ENCODE assay signal across 20 mouse cellular contexts in genomic region chr12:100445271-100445670, GRCm38 (mm10).
A peak's percentile ranks its signal among the peaks of the same experiment; 100 is the strongest.
DNase-seq lines count a peak whose midpoint lies in the region; ATAC-seq and TF ChIP-seq lines count a peak whose summit lies in the region.
"Had no signal": no experiment of that assay in that cellular context is flagged by ENCODE, and none has a peak within 500 bp of the region (broad histone marks: within the 10 kb centered on the region; RNA-seq: fewer than 3 reads in every experiment).

No protein-coding gene starts in this region.

- peak; percentile 74 for ATAC-seq in monocyte, adult 5-6 weeks (replicated peaks; ENCODE audit: insufficient number of reproducible peaks, low FRiP score, low TSS enrichment, poor library complexity, severe bottlenecking)
- ATAC-seq: midbrain, embryonic 15.5 days had no signal

- in situ Hi-C loops in CH12.LX (cut with MboI; ENCODE audit: low pct_ligation_motif_present, low pct_unique_long_range_greater_than_20kb, low sequenced_read_pairs): no loop called here

- no peak for TF ChIP-seq CTCF in left cerebral cortex, adult 2 months (IDR thresholded peaks at IDR 0.05)
- TF ChIP-seq CTCF in CH12.LX (conservative IDR thresholded peaks at IDR 0.05 in 1 of 2, IDR thresholded peaks at IDR 0.05 in 1 of 2; ENCODE audit: low read depth in 2 of 2, low read length in 2 of 2): no peak

- H3K27me3 ChIP-seq in CH12.LX (replicated peaks): no peaks in the 10 kb centered on the region
- H3K27me3 ChIP-seq: kidney, embryonic 15.5 days; midbrain, embryonic 15.5 days had no signal

- peaks cover 0 to 25% of the 10 kb centered on the region in 2 experiments for H3K36me3 ChIP-seq in CH12.LX (replicated peaks in 1 of 2; ENCODE audit: control insufficient read depth in 1 of 2, insufficient read depth in 1 of 2, low read length in 1 of 2)
- H3K36me3 ChIP-seq: midbrain, embryonic 15.5 days had no signal

- TF ChIP-seq EP300 in CH12.LX (IDR thresholded peaks at IDR 0.05; ENCODE audit: low read length): peak; percentile 72

- peak overlapping the region; percentile 27; the same call in 1 of the 2 replicates for H3K9ac ChIP-seq in CH12.LX (ENCODE audit: insufficient read depth, low read depth)
- H3K9ac ChIP-seq: hindbrain, embryonic 14.5 days; kidney, embryonic 15.5 days; midbrain, embryonic 15.5 days had no signal

- TF ChIP-seq RAD21 in CH12.LX (IDR thresholded peaks at IDR 0.05; ENCODE audit: low read depth, low read length): no peak

- TF ChIP-seq POLR2A in CH12.LX (IDR thresholded peaks at IDR 0.05; ENCODE audit: low read depth, low read length): no peak

- H3K27ac ChIP-seq in left cerebral cortex, adult 2 months: peak overlapping the region; percentile 62; the same call in 1 of the 2 replicates
- H3K27ac ChIP-seq in CH12.LX (ENCODE audit: insufficient read depth, low read depth): peak overlapping the region; percentile 61; the same call in 1 of the 2 replicates
- H3K27ac ChIP-seq: forebrain, embryonic 10.5 days; hindbrain, embryonic 14.5 days; kidney, embryonic 15.5 days; midbrain, embryonic 15.5 days had no signal

- intact Hi-C loops in left cerebral cortex, adult 2 months (cut with DNase I): no loop called here
- intact Hi-C loops in left cerebral cortex, postnatal 10 days (cut with DNase I): no loop called here

- peaks cover 20 to 51% of the 10 kb centered on the region in 2 experiments for H3K4me1 ChIP-seq in CH12.LX (ENCODE audit: control insufficient read depth in 1 of 2, insufficient read depth in 2 of 2)

- H3K4me3 ChIP-seq in left cerebral cortex, adult 2 months: no peak overlapping the region
- no peak overlapping the region for H3K4me3 ChIP-seq in CH12.LX (replicated peaks in 1 of 3; ENCODE audit: low read depth in 2 of 3, low read length in 2 of 3, poor library complexity in 1 of 3)
- H3K4me3 ChIP-seq: forebrain, embryonic 10.5 days; kidney, embryonic 15.5 days; midbrain, embryonic 15.5 days had no signal

- peak overlapping the region; percentile 76; the same call in 1 of the 2 replicates for H3K4me2 ChIP-seq in CH12.LX (ENCODE audit: insufficient read depth, low read depth, poor library complexity, severe bottlenecking)
- H3K4me2 ChIP-seq: hindbrain, embryonic 14.5 days; kidney, embryonic 15.5 days; midbrain, embryonic 15.5 days had no signal

- DNase-seq in heart, adult 18-20 months: peak; percentile 22 to 31
- no peak for DNase-seq in heart, adult 8-10 months (ENCODE audit: low spot score)
- no peak for DNase-seq in left cerebral cortex, adult 2 months (ENCODE audit: extremely low spot score in 1 of 2, low spot score in 2 of 2)
- no peak for DNase-seq in left cerebral cortex, postnatal 10 days (ENCODE audit: extremely low spot score in 1 of 2, low spot score in 2 of 2)
- peak; percentile 76 for DNase-seq in CH12.LX (ENCODE audit: extremely low read depth)
- no peak for DNase-seq in layer of hippocampus, postnatal 36 days
- DNase-seq in adrenal gland, adult 18-20 months (ENCODE audit: low spot score in 2 of 2): no peak
- DNase-seq: adrenal gland, postnatal 25 days; cerebellum, adult 8-10 months; gastrocnemius, postnatal 25 days; left cerebral cortex, postnatal 4 days; liver; lung, postnatal 14 days; right cerebral cortex, postnatal 25 days; thymus, postnatal 25 days had no signal

- H3K9me3 ChIP-seq in CH12.LX (replicated peaks; ENCODE audit: low read length): no peaks in the 10 kb centered on the region
- H3K9me3 ChIP-seq: forebrain, embryonic 10.5 days; kidney, embryonic 15.5 days; midbrain, embryonic 15.5 days had no signal

- no peaks in the 10 kb centered on the region for H3K79me2 ChIP-seq in CH12.LX (replicated peaks; ENCODE audit: control insufficient read depth, extremely low read depth, insufficient read depth, poor library complexity, severe bottlenecking)

- dilution Hi-C loops in CH12.LX (cut with MboI; ENCODE audit: extremely low pct_ligation_motif_present, extremely low pct_unique_long_range_greater_than_20kb, low sequenced_read_pairs): no loop called here

TF ChIP-seq in CH12.LX, 34 proteins besides CTCF, POLR2A, EP300 and RAD21:
- TF ChIP-seq NRF1 (IDR thresholded peaks at IDR 0.05; ENCODE audit: low read depth, low read length) (peak; percentile 57), USF1 (IDR thresholded peaks at IDR 0.05; ENCODE audit: low read depth, low read length) (no peak), POLR2AphosphoS2 (IDR thresholded peaks at IDR 0.05; ENCODE audit: low read depth, low read length) (no peak), SIN3A (IDR thresholded peaks at IDR 0.05; ENCODE audit: low read length) (0 out of 2 replicates have a peak, but pooled peaks have one; percentile 4), ZC3H11A (IDR thresholded peaks at IDR 0.05; ENCODE audit: low read depth, low read length) (no peak), ZNF384 (IDR thresholded peaks at IDR 0.05; ENCODE audit: low read depth, low read length) (no peak), MAX (IDR thresholded peaks at IDR 0.05; ENCODE audit: low read length) (no peak), E2F4 (IDR thresholded peaks at IDR 0.05; ENCODE audit: insufficient replicate concordance, low read depth, low read length) (no peak), JUN (IDR thresholded peaks at IDR 0.05; ENCODE audit: insufficient read depth, low read depth, low read length) (peak; percentile 44), BHLHE40 (IDR thresholded peaks at IDR 0.05; ENCODE audit: low read depth, low read length) (peak; percentile 44), CHD1 (IDR thresholded peaks at IDR 0.05; ENCODE audit: low read depth, low read length) (no peak), TCF12 (IDR thresholded peaks at IDR 0.05; ENCODE audit: low read depth, low read length) (no peak), TBP (conservative IDR thresholded peaks at IDR 0.05; ENCODE audit: low read depth, low read length) (no peak), MXI1 (IDR thresholded peaks at IDR 0.05; ENCODE audit: low read depth, low read length) (no peak), ZKSCAN1 (IDR thresholded peaks at IDR 0.05; ENCODE audit: borderline replicate concordance, low read depth, low read length) (no peak), SMC3 (IDR thresholded peaks at IDR 0.05; ENCODE audit: low read depth, low read length) (0 out of 2 replicates have a peak, but pooled peaks have one; percentile 3), CHD2 (IDR thresholded peaks at IDR 0.05; ENCODE audit: low read length) (peak; percentile 53; the same call in 1 of the 2 replicates), ELF1 (IDR thresholded peaks at IDR 0.05; ENCODE audit: low read depth, low read length) (no peak; the same call in 1 of the 2 replicates), KAT2A (IDR thresholded peaks at IDR 0.05; ENCODE audit: insufficient replicate concordance, low read length) (no peak), MYC (IDR thresholded peaks at IDR 0.05; ENCODE audit: low read depth, low read length) (peak; percentile 48; the same call in 1 of the 2 replicates), MAFK (IDR thresholded peaks at IDR 0.05; ENCODE audit: insufficient replicate concordance, low read length) (no peak), UBTF (IDR thresholded peaks at IDR 0.05; ENCODE audit: low read depth, low read length) (no peak), JUND (conservative IDR thresholded peaks at IDR 0.05; ENCODE audit: low read depth, low read length) (peak; percentile 56), ETS1 (conservative IDR thresholded peaks at IDR 0.05; ENCODE audit: low read depth, low read length) (peak; percentile 57), USF2 (conservative IDR thresholded peaks at IDR 0.05; ENCODE audit: low read depth, low read length) (no peak), RCOR1 (conservative IDR thresholded peaks at IDR 0.05; ENCODE audit: low read depth, low read length) (no peak), PAX5 (IDR thresholded peaks at IDR 0.05; ENCODE audit: low read length) (no peak), ZMIZ1 (IDR thresholded peaks at IDR 0.05; ENCODE audit: low read depth, low read length) (no peak), HCFC1 (IDR thresholded peaks at IDR 0.05; ENCODE audit: low read depth, low read length) (peak; percentile 47; the same call in 1 of the 2 replicates), IRF4 (IDR thresholded peaks at IDR 0.05; ENCODE audit: low read depth, low read length) (peak; percentile 73), NELFE (IDR thresholded peaks at IDR 0.05; ENCODE audit: low read depth, low read length) (0 out of 2 replicates have a peak, but pooled peaks have one; percentile 7), MAZ (IDR thresholded peaks at IDR 0.05; ENCODE audit: low read depth, low read length) (no peak), MEF2A (IDR thresholded peaks at IDR 0.05; ENCODE audit: borderline replicate concordance, low read depth, low read length) (peak; percentile 73; the same call in 1 of the 2 replicates), GABPA (IDR thresholded peaks at IDR 0.05; ENCODE audit: insufficient replicate concordance, low read depth, low read length) (no peak)

Comparison
In these comparisons a context has a peak if more than half of its experiments do, and no peak if none do; other contexts are left out.
1. DNase-seq: peak in heart, adult 18-20 months (2 of 2) and CH12.LX (single experiment); none in heart, adult 8-10 months (single experiment), left cerebral cortex, adult 2 months (0 of 2), left cerebral cortex, postnatal 10 days (0 of 2), layer of hippocampus, postnatal 36 days (0 of 2) and adrenal gland, adult 18-20 months (0 of 2).